Mouse (Mus musculus): Measurements from ENCODE around the gene Efcab7.
A peak's percentile ranks its signal among the peaks of the same experiment; 100 is the strongest.

Gene Efcab7

GRCm38 (mm10) chr4:99829094-99830073 is at the start of gene Efcab7:
Efcab7 (plus strand) TSS chr4:99829198.
- DNase-seq (ENCODE audit: low spot score in 2 of 2): peak; percentile 91 to 92

- DNase-seq (ENCODE audit: low spot score in 2 of 2): no peak
These were observed 36.6 kb upstream of the Efcab7 start for GRCm38 (mm10) chr4:99792365-99792764.

GRCm38 (mm10) chr4:99816697-99817460 is 12.1 kb upstream of the Efcab7 start:
- DNase-seq (ENCODE audit: low spot score in 2 of 2): no peak

- no peak for DNase-seq (ENCODE audit: low spot score in 2 of 2)
These were observed 661 bp upstream of the Efcab7 start for GRCm38 (mm10) chr4:99828337-99828736.

GRCm38 (mm10) chr4:99828739-99829093 is 282 bp upstream of the Efcab7 start:
- DNase-seq (ENCODE audit: low spot score in 2 of 2): no peak

GRCm38 (mm10) chr4:99881882-99882281 is 52.9 kb downstream of the Efcab7 start:
- DNase-seq (ENCODE audit: low spot score in 2 of 2): peak; percentile 34 to 58

GRCm38 (mm10) chr4:99882405-99882804 is 53.4 kb downstream of the Efcab7 start:
- DNase-seq (ENCODE audit: low spot score in 2 of 2): no peak

- no peak for DNase-seq (ENCODE audit: low spot score in 2 of 2)
These were observed 85.0 kb downstream of the Efcab7 start for GRCm38 (mm10) chr4:99913894-99914451.

- no peak for DNase-seq (ENCODE audit: low spot score in 2 of 2)
These were observed 97.4 kb downstream of the Efcab7 start for GRCm38 (mm10) chr4:99926380-99926779.

- DNase-seq (ENCODE audit: low spot score in 2 of 2): no peak
These were observed 99.5 kb downstream of the Efcab7 start for GRCm38 (mm10) chr4:99928521-99928920.

- no peak for DNase-seq (ENCODE audit: low spot score in 2 of 2)
These were observed 100.2 kb downstream of the Efcab7 start, which contains the start of gene Pgm1 for GRCm38 (mm10) chr4:99929149-99929612. Pgm1 (plus strand) TSS chr4:99929414.

GRCm38 (mm10) chr4:99929613-99930517 is 100.9 kb downstream of the Efcab7 start, which contains the start of gene Itgb3bp:
Itgb3bp (minus strand) TSS chr4:99929813.
- DNase-seq (ENCODE audit: low spot score in 2 of 2): peak; percentile 69 to 81

GRCm38 (mm10) chr4:99930518-99931239 is 101.7 kb downstream of the Efcab7 start:
- DNase-seq (ENCODE audit: low spot score in 2 of 2): no peak

- DNase-seq (ENCODE audit: low spot score in 2 of 2): no peak
These were observed 102.2 kb downstream of the Efcab7 start for GRCm38 (mm10) chr4:99931240-99931580.

- DNase-seq (ENCODE audit: low spot score in 2 of 2): no peak
These were observed 102.8 kb downstream of the Efcab7 start for GRCm38 (mm10) chr4:99931807-99932206.

- no peak for DNase-seq (ENCODE audit: low spot score in 2 of 2)
These were observed 105.9 kb downstream of the Efcab7 start for GRCm38 (mm10) chr4:99934859-99935258.

GRCm38 (mm10) chr4:99936278-99936677 is 107.3 kb downstream of the Efcab7 start:
- DNase-seq (ENCODE audit: low spot score in 2 of 2): no peak

GRCm38 (mm10) chr4:99939711-99940505 is 110.9 kb downstream of the Efcab7 start:
- no peak for DNase-seq (ENCODE audit: low spot score in 2 of 2)

GRCm38 (mm10) chr4:99941655-99942414 is 112.8 kb downstream of the Efcab7 start:
- no peak for DNase-seq (ENCODE audit: low spot score in 2 of 2)

Measured in right cerebral cortex, adult 2 months (tissue).